Mouse (Mus musculus): Measurements from ENCODE around the gene Cd200r1. TPM values are rescaled to one million over a fixed set of nuclear protein-coding genes. Genes with fewer than 3 reads are reported as not detected.
"Not testable (repeated sequence)": the region's sequence is repeated elsewhere in the genome, so short reads cannot be mapped to it uniquely, and the experiment has no call there.

Gene Cd200r1
- polyA plus RNA-seq, 1 experiment, result 0.02 TPM

- no peaks in the 10 kb centered on the region for H3K36me3 ChIP-seq (ENCODE audit: control insufficient read depth, insufficient read depth)
- no peak within 1 kb of the TSS for H3K4me2 ChIP-seq (ENCODE audit: low read depth)
- no peak for TF ChIP-seq SRF (IDR thresholded peaks at IDR 0.05; ENCODE audit: control insufficient read depth, insufficient read length, low read depth)
- no peak for TF ChIP-seq MYOD1 (IDR thresholded peaks at IDR 0.05; ENCODE audit: control insufficient read depth in 1 of 3, insufficient read length in 2 of 3, low read depth in 2 of 3)
- TF ChIP-seq POLR2AphosphoS2 (IDR thresholded peaks at IDR 0.05; ENCODE audit: insufficient read length, low read depth), result no peak
- no peak for TF ChIP-seq TCF12 (IDR thresholded peaks at IDR 0.05; ENCODE audit: insufficient read depth, poor library complexity, severe bottlenecking)
- no peak for TF ChIP-seq REST (IDR thresholded peaks at IDR 0.05; ENCODE audit: insufficient read depth, insufficient read length)
- TF ChIP-seq MYOG (IDR thresholded peaks at IDR 0.05; ENCODE audit: control insufficient read depth in 1 of 3, insufficient read depth in 1 of 3, insufficient read length in 2 of 3, low read depth in 2 of 3), result no peak
- no peak for TF ChIP-seq POLR2A (IDR thresholded peaks at IDR 0.05; ENCODE audit: insufficient read length, low read depth)
- no peak for TF ChIP-seq USF1 (IDR thresholded peaks at IDR 0.05; ENCODE audit: low read depth)
- no peak for TF ChIP-seq TCF3 (IDR thresholded peaks at IDR 0.05; ENCODE audit: insufficient read length, low read depth)
- no peak within 1 kb of the TSS for H3K4me3 ChIP-seq
- no peaks in the 10 kb centered on the region for H3K27me3 ChIP-seq (ENCODE audit: control insufficient read depth, insufficient read depth, insufficient read length)
- no peaks in the 10 kb centered on the region for H3K79me2 ChIP-seq (ENCODE audit: control insufficient read depth, insufficient read depth)
- no peak within 1 kb of the TSS for H3ac ChIP-seq (ENCODE audit: control insufficient read depth, insufficient read length)
Observed at GRCm38 (mm10) chr16:44811544-44811943, 46.0 kb downstream of the Cd200r1 start, which contains the start of gene Cd200r4. Gene Cd200r4, plus strand, starts transcription at chr16:44811733.

GRCm38 (mm10) chr16:44812468-44813065 is 47.0 kb downstream of the Cd200r1 start:
- no peak overlapping the region for H3ac ChIP-seq (ENCODE audit: control insufficient read depth, insufficient read length)

GRCm38 (mm10) chr16:44818010-44818409 is 52.5 kb downstream of the Cd200r1 start:
- no peak overlapping the region for H3ac ChIP-seq (ENCODE audit: control insufficient read depth, insufficient read length)
- no peaks in the 10 kb centered on the region for H3K79me2 ChIP-seq (ENCODE audit: control insufficient read depth, insufficient read depth)
- no peak overlapping the region for H3K4me3 ChIP-seq
- no peaks in the 10 kb centered on the region for H3K27me3 ChIP-seq (ENCODE audit: control insufficient read depth, insufficient read depth, insufficient read length)
- no peaks in the 10 kb centered on the region for H3K36me3 ChIP-seq (ENCODE audit: control insufficient read depth, insufficient read depth)
- TF ChIP-seq TCF12 (IDR thresholded peaks at IDR 0.05; ENCODE audit: insufficient read depth, poor library complexity, severe bottlenecking), result no peak
- H3K4me2 ChIP-seq (ENCODE audit: low read depth), result no peak overlapping the region

More at GRCm38 (mm10) chr16:44812468-44813065, 47.0 kb downstream of the Cd200r1 start:
- Histone ChIP-seq H3K36me3 (ENCODE audit: control insufficient read depth, insufficient read depth) (no peaks in the 10 kb centered on the region), H3K27me3 (ENCODE audit: control insufficient read depth, insufficient read depth, insufficient read length) (no peaks in the 10 kb centered on the region), H3K79me2 (ENCODE audit: control insufficient read depth, insufficient read depth) (no peaks in the 10 kb centered on the region), H3K4me2 (ENCODE audit: low read depth) (no peak overlapping the region), H3K4me3 (no peak overlapping the region)
- TF ChIP-seq TCF12 (IDR thresholded peaks at IDR 0.05; ENCODE audit: insufficient read depth, poor library complexity, severe bottlenecking), result no peak
- no peak for TF ChIP-seq CEBPB (IDR thresholded peaks at IDR 0.05; ENCODE audit: insufficient read depth, poor library complexity, severe bottlenecking)
- no peak for TF ChIP-seq MYOD1 (IDR thresholded peaks at IDR 0.05; ENCODE audit: control insufficient read depth in 1 of 3, insufficient read length in 2 of 3, low read depth in 2 of 3)
- TF ChIP-seq TCF3 (IDR thresholded peaks at IDR 0.05; ENCODE audit: insufficient read length, low read depth), result no peak
- TF ChIP-seq REST (IDR thresholded peaks at IDR 0.05; ENCODE audit: insufficient read depth, insufficient read length), result no peak
- TF ChIP-seq E2F4 (IDR thresholded peaks at IDR 0.05; ENCODE audit: insufficient read depth), result no peak
- TF ChIP-seq POLR2A (IDR thresholded peaks at IDR 0.05; ENCODE audit: insufficient read length, low read depth), result no peak
- no peak for TF ChIP-seq MAX (IDR thresholded peaks at IDR 0.05; ENCODE audit: low read depth)

GRCm38 (mm10) chr16:44820545-44820944 is 55.0 kb downstream of the Cd200r1 start:
- Histone ChIP-seq H3K4me3 (no peak overlapping the region), H3K4me2 (ENCODE audit: low read depth) (no peak overlapping the region), H3ac (ENCODE audit: control insufficient read depth, insufficient read length) (no peak overlapping the region), H3K36me3 (ENCODE audit: control insufficient read depth, insufficient read depth) (no peaks in the 10 kb centered on the region), H3K79me2 (ENCODE audit: control insufficient read depth, insufficient read depth) (no peaks in the 10 kb centered on the region), H3K27me3 (ENCODE audit: control insufficient read depth, insufficient read depth, insufficient read length) (no peaks in the 10 kb centered on the region)
- TF ChIP-seq POLR2A (IDR thresholded peaks at IDR 0.05; ENCODE audit: insufficient read length, low read depth) (no peak), USF1 (IDR thresholded peaks at IDR 0.05; ENCODE audit: low read depth) (no peak), MYOG (IDR thresholded peaks at IDR 0.05; ENCODE audit: control insufficient read depth in 1 of 3, insufficient read depth in 1 of 3, insufficient read length in 2 of 3, low read depth in 2 of 3) (no peak)

GRCm38 (mm10) chr16:44832286-44832685 is 66.8 kb downstream of the Cd200r1 start:
- Histone ChIP-seq H3ac (ENCODE audit: control insufficient read depth, insufficient read length) (no peak overlapping the region), H3K36me3 (ENCODE audit: control insufficient read depth, insufficient read depth) (no peaks in the 10 kb centered on the region), H3K79me2 (ENCODE audit: control insufficient read depth, insufficient read depth) (no peaks in the 10 kb centered on the region), H3K27me3 (ENCODE audit: control insufficient read depth, insufficient read depth, insufficient read length) (no peaks in the 10 kb centered on the region), H3K4me3 (no peak overlapping the region), H3K4me2 (ENCODE audit: low read depth) (no peak overlapping the region)
- no peak for TF ChIP-seq MYOD1 (IDR thresholded peaks at IDR 0.05; ENCODE audit: control insufficient read depth in 1 of 3, insufficient read length in 2 of 3, low read depth in 2 of 3)

- H3K4me2 ChIP-seq (ENCODE audit: low read depth); H3K4me3 ChIP-seq; H3K27me3 ChIP-seq (ENCODE audit: control insufficient read depth, insufficient read depth, insufficient read length); H3K79me2 ChIP-seq (ENCODE audit: control insufficient read depth, insufficient read depth); H3K36me3 ChIP-seq (ENCODE audit: control insufficient read depth, insufficient read depth); H3ac ChIP-seq (ENCODE audit: control insufficient read depth, insufficient read length): not testable (repeated sequence)
Observed at GRCm38 (mm10) chr16:44833189-44833588, 67.7 kb downstream of the Cd200r1 start.

Other genes starting within 250 kb of the Cd200r1 start
- 7.5 TPM for gene Boc, start 206.8 kb upstream of the Cd200r1 start, polyA plus RNA-seq (2012; fragmentation: generic; extraction: Trizol)
- 6.8 TPM for gene Nepro, start 41.4 kb upstream of the Cd200r1 start, polyA plus RNA-seq (2012; fragmentation: generic; extraction: Trizol)
- 8.2 TPM for gene Gtpbp8, start 19.4 kb upstream of the Cd200r1 start, polyA plus RNA-seq (2012; fragmentation: generic; extraction: Trizol)
- 0.02 TPM for gene Cd200r4, start 46.0 kb downstream of the Cd200r1 start, polyA plus RNA-seq (2012; fragmentation: generic; extraction: Trizol)
- 0.41 TPM for gene Cd200r2, start 101.4 kb downstream of the Cd200r1 start, polyA plus RNA-seq (2012; fragmentation: generic; extraction: Trizol)
- not detected for gene Cd200r3, start 177.9 kb downstream of the Cd200r1 start, polyA plus RNA-seq (2012; fragmentation: generic; extraction: Trizol)

Measured in myocyte (in vitro differentiated cells).